Mouse (Mus musculus) heart, postnatal 0 days (tissue): ENCODE data around the gene Cdc42bpg. TPM values are rescaled to one million over a fixed set of nuclear protein-coding genes. Genes with fewer than 3 reads are reported as not detected.
"Not testable (repeated sequence)": the region's sequence is repeated elsewhere in the genome, so short reads cannot be mapped to it uniquely, and the experiment has no call there.

ENCODE experiments used
- ATAC-seq: fragments of 200-750 bp; cut with Nextera tagmentation; 2 replicates; pipeline ENCODE4 v1.8.0; 2017; ENCODE audit warnings: low read depth, moderate number of reproducible peaks, moderate library complexity; ENCODE audit not compliant: insufficient read depth
- DNase-seq: peaks from one replicate; pipeline ENCODE4 v3.0.0-alpha.2; 2016; ENCODE audit warnings: low spot score
- H3K27ac ChIP-seq: fragments of 300-500 bp; sonication (generic); 2 replicates; pipeline ENCODE4 v1.5.1; 2014; ENCODE audit warnings: low read depth, mild to moderate bottlenecking
- H3K27me3 ChIP-seq: fragments of 300-500 bp; sonication (generic); 2 replicates; pipeline ENCODE4 v1.6.1; 2014; ENCODE audit warnings: low read length, mixed read lengths; ENCODE audit not compliant: control insufficient read depth, insufficient read depth
- H3K36me3 ChIP-seq: fragments of 300-500 bp; sonication (generic); replicated peaks from 2 replicates; pipeline ENCODE4 v1.6.1; 2014; ENCODE audit warnings: low read length, mixed read lengths; ENCODE audit not compliant: control insufficient read depth, insufficient read depth
- H3K4me1 ChIP-seq: fragments of 300-500 bp; sonication (generic); 2 replicates; pipeline ENCODE4 v1.6.1; 2014; ENCODE audit warnings: antibody characterized with exemption; ENCODE audit not compliant: control insufficient read depth, insufficient read depth
- H3K4me2 ChIP-seq: fragments of 300-500 bp; sonication (generic); 2 replicates; pipeline ENCODE4 v1.6.1; 2014; ENCODE audit warnings: low read depth, mild to moderate bottlenecking, low read length, moderate library complexity
- H3K4me3 ChIP-seq: fragments of 300-500 bp; sonication (generic); 2 replicates; pipeline ENCODE4 v1.5.1; 2014; ENCODE audit warnings: low read depth, low read length
- H3K9ac ChIP-seq: fragments of 300-500 bp; sonication (generic); replicated peaks from 2 replicates; pipeline ENCODE4 v1.6.1; 2014; ENCODE audit warnings: low read depth, low read length, mixed read lengths
- H3K9me3 ChIP-seq: fragments of 300-500 bp; sonication (generic); replicated peaks from 2 replicates; pipeline ENCODE4 v1.6.1; 2016; ENCODE audit warnings: low read length; ENCODE audit not compliant: control insufficient read depth
- CTCF ChIP-seq: IDR thresholded peaks from 2 replicates; pipeline ENCODE4 v1.5.1; 2016; ENCODE audit warnings: antibody characterized with exemption, control low read depth, low read depth
- EP300 ChIP-seq: IDR thresholded peaks from 2 replicates; pipeline ENCODE4 v1.6.1; 2016; ENCODE audit warnings: antibody characterized with exemption, low read depth
- WGBS: fragments of 180-500 bp; shearing (Covaris S2); extraction: QIAGEN DNeasy Blood & Tissue Kit; methylation state at CpG from one replicate; pipeline ENCODE4 v1.1.7; 2014; 5-methylcytosine and 5-hydroxymethylcytosine counted together
- polyA plus RNA-seq: library from polyadenylated mRNA; unstranded; fragments of >200 nt; fragmentation: Nextera tagmentation; extraction: Ambion mirVana; gene quantifications from 2 replicates; pipeline ENCODE4 v1.2.1, GENCODE M21; 2015
- total RNA-seq: library from RNA; depleted of rRNA; stranded (reverse); fragments of >200 nt; gene quantifications from 2 replicates; pipeline ENCODE4 v1.2.3, GENCODE M21; 2014; ENCODE audit warnings: low replicate concordance

Cdc42bpg gene
- total and polyA plus RNA-seq, 2 experiments from 2014 or later = 0.51 to 9.5 TPM

DNA sequence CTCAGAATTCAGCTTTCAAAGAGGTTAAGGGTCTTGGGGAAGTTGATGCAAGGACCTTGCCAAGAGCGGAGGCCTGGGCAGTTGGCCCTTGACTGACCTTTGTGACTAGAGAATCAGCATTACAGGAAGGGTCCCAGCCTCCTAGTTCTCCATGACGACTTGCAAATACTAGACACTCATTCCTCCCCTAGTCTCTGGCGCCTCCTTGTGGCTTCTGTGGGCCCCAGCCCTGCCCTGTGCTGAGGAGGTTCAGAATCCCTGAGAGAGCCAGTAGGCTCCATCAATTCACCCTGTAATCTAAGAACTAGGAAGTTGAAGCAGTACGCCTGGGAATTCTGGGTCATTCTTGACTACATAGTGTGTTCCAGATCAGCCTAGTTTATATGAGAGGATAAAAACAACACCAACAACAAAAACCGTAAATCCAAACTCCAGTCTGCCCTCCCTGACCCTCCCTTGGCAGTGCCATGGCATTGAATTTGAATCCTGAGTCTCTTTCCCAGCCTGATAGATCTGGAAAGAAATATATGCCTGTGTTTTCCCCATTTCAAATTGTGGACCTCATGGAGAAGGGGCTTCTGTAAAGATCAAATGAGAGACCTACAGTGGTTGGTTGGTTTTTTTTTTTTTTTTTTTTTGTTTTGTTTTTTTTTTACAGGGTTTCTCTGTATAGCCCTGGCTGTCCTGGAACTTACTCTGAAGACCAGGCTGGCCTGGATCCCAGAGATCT, 1.3 kb upstream of the Cdc42bpg start:
- Histone ChIP-seq H3K27ac (peak overlapping the region; percentile 13; the same call in 1 of the 2 replicates), H3K4me1 (no peaks in the 10 kb centered on the region), H3K9ac (no peak overlapping the region), H3K4me2 (no peak overlapping the region), H3K36me3 (peaks cover 2% of the 10 kb centered on the region; the same call in 1 of the 2 replicates), H3K4me3 (no peak overlapping the region), H3K9me3 (no peaks in the 10 kb centered on the region), H3K27me3 (no peaks in the 10 kb centered on the region)
- WGBS = 20% methylated on average over 5 of the region's 5 CpGs
- DNase-seq = peak; percentile 91
- ATAC-seq = peak; percentile 73
- TF ChIP-seq EP300 (no peak; the same call in 1 of the 2 replicates), CTCF (peak; percentile 99)

DNA sequence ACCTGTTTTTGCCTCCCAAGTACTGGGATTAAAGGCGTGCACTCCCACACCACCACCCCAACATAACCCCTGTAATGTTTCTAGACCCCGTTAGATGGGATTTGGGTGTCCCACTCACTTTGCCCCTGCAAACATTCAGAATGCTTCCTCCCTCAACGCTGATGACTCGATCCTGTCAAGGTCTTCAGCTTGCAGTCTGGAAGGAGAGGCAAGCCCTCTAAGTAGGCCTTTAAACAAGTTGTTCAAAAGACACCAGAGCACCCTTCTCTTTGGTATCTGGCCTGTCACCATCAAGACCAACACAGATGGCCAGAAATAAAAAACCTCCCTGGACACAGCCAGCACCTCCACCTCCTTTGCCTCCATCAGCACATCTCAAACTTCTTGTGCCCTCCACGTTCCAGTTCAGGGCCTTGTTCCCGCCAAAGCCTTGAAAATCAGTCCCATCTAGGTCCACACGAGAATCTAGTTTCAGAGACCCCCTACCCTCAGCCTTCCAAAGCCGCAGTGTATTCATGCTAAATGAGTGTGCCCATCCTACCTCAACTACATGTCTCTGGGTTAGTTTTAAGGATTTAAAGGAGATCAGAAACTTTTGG, 640 bp upstream of the Cdc42bpg start:
- Histone ChIP-seq H3K4me2 (peak overlapping the region; percentile 88), H3K27me3 (no peaks in the 10 kb centered on the region), H3K4me1 (no peaks in the 10 kb centered on the region), H3K4me3 (peak overlapping the region; percentile 56), H3K36me3 (no peaks in the 10 kb centered on the region; the same call in 1 of the 2 replicates), H3K27ac (peak overlapping the region; percentile 63; the same call in 1 of the 2 replicates), H3K9ac (peak overlapping the region; percentile 79), H3K9me3 (no peaks in the 10 kb centered on the region)
- WGBS = 57% methylated on average over 8 of the region's 8 CpGs
- TF ChIP-seq EP300 (no peak), CTCF (no peak)
- no peak for ATAC-seq
- DNase-seq = no peak

DNA sequence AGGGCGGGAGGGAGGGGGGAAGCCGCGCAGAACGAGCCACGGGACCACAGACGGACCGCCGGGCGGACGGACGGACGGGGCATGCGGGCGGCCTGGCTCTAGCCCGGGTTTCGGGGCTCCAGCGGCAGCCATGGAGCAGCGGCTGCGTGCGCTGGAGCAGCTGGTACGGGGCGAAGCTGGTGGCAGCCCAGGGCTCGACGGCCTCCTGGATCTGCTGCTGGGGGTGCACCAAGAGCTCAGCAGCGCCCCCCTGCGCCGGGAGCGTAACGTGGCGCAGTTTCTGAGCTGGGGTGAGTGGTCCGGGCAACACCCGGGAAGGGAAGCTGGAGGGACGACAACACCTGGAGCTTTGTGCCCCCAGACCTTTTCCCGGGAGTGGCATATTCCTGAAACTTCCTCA, 330 bp downstream of the Cdc42bpg start:
- Histone ChIP-seq H3K4me3 (peak overlapping the region; percentile 56), H3K9ac (peak overlapping the region; percentile 79), H3K9me3 (no peaks in the 10 kb centered on the region), H3K36me3 (no peaks in the 10 kb centered on the region; the same call in 1 of the 2 replicates), H3K27me3 (no peaks in the 10 kb centered on the region), H3K27ac (peak overlapping the region; percentile 63), H3K4me2 (peak overlapping the region; percentile 88), H3K4me1 (no peaks in the 10 kb centered on the region)
- peak; percentile 66 for ATAC-seq
- peak; percentile 67 for TF ChIP-seq CTCF
- TF ChIP-seq EP300 = no peak
- peak; percentile 67 for DNase-seq
- WGBS = 0% methylated on average over 33 of the region's 34 CpGs

DNA sequence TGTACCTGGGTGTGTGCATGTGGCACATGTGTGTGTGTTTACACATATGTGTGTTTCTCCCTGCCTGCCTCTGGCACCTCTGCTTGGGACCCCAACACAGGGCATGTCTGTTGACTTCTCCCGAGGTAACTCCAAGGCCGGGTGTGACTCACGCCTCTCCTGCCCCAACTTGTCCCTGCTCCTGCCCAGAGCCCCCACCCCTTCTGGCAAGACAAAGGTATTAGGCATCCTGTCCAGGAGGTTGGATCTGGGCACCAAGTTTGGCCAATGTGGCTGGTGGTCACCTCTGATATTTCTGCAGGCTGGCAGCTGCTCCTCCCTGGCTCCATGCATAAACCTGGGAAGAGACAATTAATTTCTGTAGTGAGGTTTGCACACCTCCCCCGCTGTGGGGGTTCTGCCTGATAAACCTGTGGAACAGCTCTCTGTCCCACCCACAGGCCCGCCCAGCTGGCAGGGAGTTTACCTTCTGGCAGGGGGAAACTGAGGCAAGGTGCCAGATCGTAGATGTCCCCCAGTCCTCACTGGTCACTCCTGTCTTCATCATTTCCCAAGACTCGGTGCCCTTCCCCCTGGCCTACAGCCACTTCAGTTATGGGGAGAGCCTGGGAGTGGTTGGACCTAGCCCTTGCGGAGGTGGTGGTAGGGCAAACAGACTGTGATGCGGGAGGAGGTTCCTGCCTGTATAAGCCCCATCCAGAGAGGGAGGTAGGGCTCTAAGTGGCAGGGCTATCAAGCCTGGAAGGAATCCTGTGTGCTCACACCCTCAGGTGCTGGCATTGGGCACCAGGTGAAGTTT, 1.7 kb downstream of the Cdc42bpg start:
- H3K36me3 ChIP-seq = peaks cover 7% of the 10 kb centered on the region
- WGBS = 82% methylated on average over 9 of the region's 9 CpGs
- H3K27me3 ChIP-seq = no peaks in the 10 kb centered on the region
- H3K4me1 ChIP-seq = no peaks in the 10 kb centered on the region
- H3K4me3 ChIP-seq = no peak overlapping the region
- H3K9me3 ChIP-seq = no peaks in the 10 kb centered on the region
- DNase-seq (no peak), ATAC-seq (no peak)
- no peak overlapping the region for H3K27ac ChIP-seq
- no peak overlapping the region for H3K4me2 ChIP-seq
- TF ChIP-seq CTCF (no peak), EP300 (no peak)
- H3K9ac ChIP-seq = no peak overlapping the region

DNA sequence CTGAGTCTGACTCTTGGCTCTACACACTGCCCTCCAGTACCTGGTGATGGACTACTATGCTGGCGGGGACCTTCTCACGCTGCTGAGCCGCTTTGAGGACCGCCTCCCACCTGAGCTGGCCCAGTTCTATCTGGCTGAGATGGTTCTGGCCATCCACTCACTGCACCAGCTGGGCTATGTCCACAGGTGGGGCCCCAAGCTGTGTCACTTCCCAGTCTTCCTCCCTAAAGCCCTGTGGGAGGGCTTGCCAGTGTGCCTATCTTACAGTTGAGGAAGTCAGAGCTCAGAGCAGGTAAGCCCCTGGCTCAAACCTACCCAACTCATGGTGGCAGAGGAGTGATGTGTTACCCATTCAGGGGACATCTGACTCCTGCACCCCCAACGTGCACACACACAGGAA, 3.9 kb downstream of the Cdc42bpg start:
- ATAC-seq (no peak), DNase-seq (no peak)
- no peak overlapping the region for H3K4me2 ChIP-seq
- no peak overlapping the region for H3K27ac ChIP-seq
- WGBS = 85% methylated on average over 5 of the region's 5 CpGs
- peaks cover 26% of the 10 kb centered on the region for H3K36me3 ChIP-seq
- no peaks in the 10 kb centered on the region for H3K4me1 ChIP-seq
- TF ChIP-seq CTCF (no peak), EP300 (no peak)
- no peaks in the 10 kb centered on the region for H3K27me3 ChIP-seq
- H3K4me3 ChIP-seq = no peak overlapping the region
- no peaks in the 10 kb centered on the region for H3K9me3 ChIP-seq
- no peak overlapping the region for H3K9ac ChIP-seq

DNA sequence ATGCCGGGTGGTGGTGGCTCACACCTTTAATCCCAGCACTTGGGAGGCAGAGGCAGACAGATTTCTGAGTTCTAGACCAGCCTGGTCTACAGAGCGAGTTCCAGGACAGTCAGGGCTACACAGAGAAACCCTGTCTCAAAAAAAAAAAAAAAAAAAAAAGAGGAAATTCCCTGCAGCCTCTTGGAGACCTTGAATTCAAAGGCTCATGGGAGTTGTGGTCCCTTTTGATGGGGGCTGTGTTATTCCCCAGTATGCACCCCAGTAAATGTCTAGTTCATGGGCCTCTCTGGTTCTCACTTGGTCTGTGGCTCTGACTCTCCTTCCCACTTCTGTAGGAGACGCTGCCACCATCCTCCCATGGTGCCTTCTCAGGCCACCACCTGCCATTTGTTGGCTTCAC, 5.5 kb downstream of the Cdc42bpg start:
- H3K36me3 ChIP-seq = peaks cover 42% of the 10 kb centered on the region
- not testable (repeated sequence) for DNase-seq, H3K4me2 ChIP-seq, H3K4me1 ChIP-seq, H3K27ac ChIP-seq, H3K9ac ChIP-seq, ATAC-seq, H3K9me3 ChIP-seq, H3K4me3 ChIP-seq, H3K27me3 ChIP-seq
- 95% methylated on average over 3 of the region's 3 CpGs for WGBS
